Mouse (Mus musculus) olfactory bulb, adult 2 months (tissue): Measurements from ENCODE around the gene Zcchc10. TPM values are rescaled to one million over a fixed set of nuclear protein-coding genes. Genes with fewer than 3 reads are reported as not detected.

Experiments
- H3K27ac ChIP-seq: fragments of 200-500 bp; 2 replicates; pipeline ENCODE4 v1.5.1; 2012; ENCODE audit warnings: low read depth, low read length; ENCODE audit not compliant: insufficient read depth
- H3K4me1 ChIP-seq: fragments of 200-500 bp; 2 replicates; pipeline ENCODE4 v1.6.1; 2012; ENCODE audit warnings: low read length; ENCODE audit not compliant: control insufficient read depth, insufficient read depth
- H3K4me3 ChIP-seq: fragments of 200-500 bp; 2 replicates; pipeline ENCODE4 v1.5.1; 2012; ENCODE audit warnings: mild to moderate bottlenecking, low read depth, low read length, moderate library complexity; ENCODE audit not compliant: insufficient read depth
- CTCF ChIP-seq: fragments of 200-500 bp; IDR thresholded peaks from 2 replicates; pipeline ENCODE4 v1.5.1; 2012; ENCODE audit warnings: low read depth, mild to moderate bottlenecking, low read length, moderate library complexity; ENCODE audit not compliant: insufficient read depth
- POLR2A ChIP-seq: fragments of 200-500 bp; IDR thresholded peaks from 2 replicates; pipeline ENCODE4 v1.6.1; 2012; ENCODE audit warnings: mild to moderate bottlenecking, low read depth, low read length, moderate library complexity; ENCODE audit not compliant: insufficient read depth
- WGBS: fragments of 180-500 bp; shearing (Covaris S2); methylation state at CpG from one replicate; pipeline ENCODE4 v1.1.7; 2018; 5-methylcytosine and 5-hydroxymethylcytosine counted together
- polyA plus RNA-seq: library from polyadenylated mRNA; stranded (reverse); fragments of >200 nt; gene quantifications from 2 replicates; pipeline ENCODE4 v1.2.4, GENCODE M21; 2012; ENCODE audit warnings: low replicate concordance; ENCODE audit not compliant: missing spikeins, insufficient read depth, insufficient read length

Zcchc10 gene
- polyA plus RNA-seq, 1 experiment, result not detected

DNA sequence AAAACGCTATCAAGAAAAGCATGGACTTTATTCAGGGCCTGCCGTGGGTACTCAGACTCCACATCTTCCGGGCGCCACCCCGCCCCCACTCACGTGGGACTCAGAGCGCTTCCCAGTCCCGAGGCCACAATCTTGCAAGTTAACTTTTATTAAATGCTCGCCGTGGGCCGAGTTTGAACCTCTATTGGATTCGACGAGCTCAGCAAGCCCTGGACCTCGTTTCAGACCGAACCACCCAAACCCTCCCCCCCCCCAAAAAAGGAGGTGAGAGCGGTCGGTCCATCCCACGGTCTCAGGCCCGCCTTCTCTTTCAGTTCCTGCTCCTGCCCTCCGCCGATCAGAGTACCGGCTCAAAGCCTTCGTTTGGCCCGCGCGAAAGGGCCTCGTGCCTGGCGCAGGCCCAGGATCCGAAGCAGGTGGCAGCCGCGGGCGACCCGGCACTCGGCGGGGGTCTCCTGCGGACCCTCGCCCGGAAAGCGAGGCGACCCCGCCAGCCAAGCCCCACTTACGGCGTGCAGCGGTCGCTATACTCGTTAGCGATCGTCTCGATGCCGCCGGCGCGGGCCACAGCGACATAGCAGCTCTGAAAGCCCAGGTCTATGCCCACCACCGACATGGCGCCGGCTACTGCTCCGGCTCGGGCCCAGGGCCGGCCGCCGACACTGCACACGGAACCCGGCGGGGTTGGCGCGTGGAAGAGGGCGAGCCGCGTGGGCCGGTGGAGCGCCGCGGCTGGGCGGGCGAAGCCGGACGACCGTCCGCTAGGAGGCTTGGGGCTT, 24.7 kb upstream of the Zcchc10 start:
- Histone ChIP-seq H3K4me1 (peaks cover 13% of the 10 kb centered on the region), H3K27ac (peak overlapping the region; percentile 50), H3K4me3 (peak overlapping the region; percentile 75)
- TF ChIP-seq CTCF, result no peak
- no peak for TF ChIP-seq POLR2A
- WGBS, result under 1% methylated on average over 80 of the region's 80 CpGs

DNA sequence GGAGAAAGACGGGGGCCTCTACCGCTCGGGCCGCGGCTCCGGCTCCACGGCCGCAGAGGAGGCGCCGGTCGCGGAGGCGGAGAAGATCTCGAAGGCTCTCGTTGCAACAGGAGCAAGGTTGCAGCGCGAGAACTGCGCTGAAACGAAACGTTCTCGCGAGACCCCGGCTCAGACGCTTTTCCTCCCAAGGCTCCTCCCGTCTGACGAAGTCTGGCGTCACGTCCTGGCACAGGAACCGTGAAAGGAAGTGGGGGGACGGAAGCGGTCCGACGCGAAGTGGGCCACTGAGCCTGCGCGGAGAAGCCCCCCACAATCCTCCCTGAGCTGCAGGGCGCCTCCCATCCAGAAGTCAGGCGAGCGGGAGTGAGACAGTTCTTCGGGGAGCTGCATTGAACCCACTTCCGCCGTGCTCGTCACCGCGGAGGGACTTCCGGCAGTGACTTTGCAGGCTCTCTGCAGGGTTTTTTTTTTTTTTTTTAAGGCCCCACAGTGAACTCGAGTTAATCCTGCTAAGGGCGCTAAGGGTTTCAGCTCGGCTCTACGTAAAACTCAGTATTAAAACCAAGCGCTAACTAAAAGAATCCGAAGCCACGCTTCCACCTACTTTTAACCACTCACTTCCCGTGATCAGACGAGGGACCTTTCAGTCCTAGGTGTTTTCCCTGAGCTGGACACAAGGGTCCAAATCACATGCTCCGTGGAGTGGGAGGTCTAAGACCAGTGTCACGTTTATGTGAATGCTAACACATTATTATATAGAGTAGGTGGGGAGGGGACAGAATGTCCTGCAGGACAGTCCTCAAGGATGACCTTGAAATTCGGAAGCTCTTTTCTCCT, 23.9 kb upstream of the Zcchc10 start, which contains the start of gene Hspa4:
Gene Hspa4, minus strand, starts transcription at position 128 of the 837 bp plus-strand sequence.
- WGBS, result under 1% methylated on average over 58 of the region's 58 CpGs
- H3K4me1 ChIP-seq, result peaks cover 13% of the 10 kb centered on the region
- no peak for TF ChIP-seq CTCF
- peak; percentile 90 for TF ChIP-seq POLR2A
- H3K4me3 ChIP-seq, result peak within 1 kb of the TSS; percentile 75
- peak within 1 kb of the TSS; percentile 100 for H3K27ac ChIP-seq

DNA sequence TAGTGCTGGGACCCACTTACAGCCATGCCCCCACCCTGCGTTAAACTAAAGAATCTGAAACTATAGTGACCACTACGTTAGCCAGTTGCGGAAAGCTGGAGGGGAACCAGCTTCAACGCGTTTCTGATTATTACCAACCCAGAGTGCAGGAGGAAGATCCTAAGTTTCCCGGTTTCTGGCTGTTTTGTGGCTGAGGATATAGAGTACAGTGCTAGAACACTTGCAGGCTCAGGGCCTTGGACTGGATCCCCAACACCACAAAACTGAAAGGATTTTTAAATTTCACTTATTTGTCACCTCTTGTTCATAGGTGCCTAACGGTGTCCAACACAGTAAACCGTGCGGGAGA, 23.3 kb upstream of the Zcchc10 start:
- WGBS, result 49% methylated on average over 9 of the region's 9 CpGs
- Histone ChIP-seq H3K4me3 (peak overlapping the region; percentile 41), H3K27ac (peak overlapping the region; percentile 100), H3K4me1 (peaks cover 13% of the 10 kb centered on the region)
- TF ChIP-seq CTCF (no peak), POLR2A (no peak)

DNA sequence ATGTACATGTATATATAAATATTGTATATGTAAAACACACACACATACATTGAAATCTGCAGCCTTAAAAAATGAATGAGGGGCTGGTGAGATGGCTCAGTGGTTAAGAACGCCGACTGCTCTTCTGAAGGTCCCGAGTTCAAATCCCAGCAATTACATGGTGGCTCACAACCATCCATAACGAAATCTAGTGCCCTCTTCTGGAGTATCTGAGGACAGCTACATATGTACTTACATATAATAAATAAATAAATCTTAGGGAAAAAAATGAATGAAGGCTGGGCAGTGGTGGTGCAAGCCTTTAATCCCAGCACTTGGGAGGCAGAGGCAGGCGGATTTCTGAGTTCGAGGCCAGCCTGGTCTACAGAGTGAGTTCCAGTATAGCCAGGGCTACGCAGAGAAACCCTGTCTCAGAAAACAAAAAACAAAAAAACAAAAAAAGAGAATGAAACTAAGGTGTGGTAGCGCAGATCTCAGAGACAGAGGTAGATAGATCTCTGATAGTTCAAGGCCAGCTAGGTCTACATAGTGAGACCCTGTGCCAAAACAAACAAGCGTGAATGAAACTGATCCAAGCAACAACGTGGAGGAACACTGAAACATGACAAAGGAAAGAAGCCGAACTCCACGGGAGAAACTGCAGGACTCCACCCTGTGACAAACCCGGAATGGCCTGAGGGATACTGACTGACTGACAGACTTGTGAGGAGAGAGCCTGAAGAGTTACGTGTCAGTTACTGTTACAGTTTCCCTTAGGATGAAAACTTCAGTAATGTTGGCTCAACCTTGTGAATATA, 20.2 kb upstream of the Zcchc10 start:
- no peak for TF ChIP-seq POLR2A
- Histone ChIP-seq H3K4me1 (peaks cover 4% of the 10 kb centered on the region), H3K27ac (no peak overlapping the region), H3K4me3 (no peak overlapping the region)
- WGBS, result 86% methylated on average over 14 of the region's 14 CpGs

DNA sequence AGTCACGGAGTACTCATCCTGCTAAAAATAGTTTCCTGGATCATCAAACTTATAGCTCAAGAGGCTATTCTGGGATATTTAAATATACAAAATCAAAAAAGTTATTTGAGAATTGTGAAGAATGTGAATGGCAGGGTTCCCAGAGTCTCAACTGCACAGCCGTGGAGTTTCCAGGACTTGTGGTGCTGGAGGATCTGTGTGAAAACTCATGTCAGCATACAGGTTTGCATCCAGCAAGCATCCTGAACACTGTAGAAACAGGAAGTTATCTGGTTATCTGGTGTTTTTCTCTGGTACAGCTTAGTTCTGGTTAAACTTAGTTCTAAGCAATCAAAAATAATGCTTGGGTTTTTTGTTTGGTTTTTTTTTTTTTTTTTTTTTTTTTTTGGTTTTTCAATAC, 17.5 kb upstream of the Zcchc10 start:
- H3K4me3 ChIP-seq, result no peak overlapping the region
- 84% methylated on average over 2 of the region's 2 CpGs for WGBS
- TF ChIP-seq CTCF, result no peak
- TF ChIP-seq POLR2A, result no peak
- H3K4me1 ChIP-seq, result no peaks in the 10 kb centered on the region; the same call in 1 of the 2 replicates
- no peak overlapping the region for H3K27ac ChIP-seq

- H3K4me3 ChIP-seq, result no peak overlapping the region
- WGBS, result 61% methylated on average over 10 of the region's 10 CpGs
- peak overlapping the region; percentile 56; the same call in 1 of the 2 replicates for H3K27ac ChIP-seq
- TF ChIP-seq CTCF, result no peak
- no peak for TF ChIP-seq POLR2A
- no peaks in the 10 kb centered on the region; the same call in 1 of the 2 replicates for H3K4me1 ChIP-seq
Observed at GRCm38 (mm10) chr11:53307558-53308065, 16.9 kb upstream of the Zcchc10 start.

- Histone ChIP-seq H3K4me1 (no peaks in the 10 kb centered on the region; the same call in 1 of the 2 replicates), H3K27ac (peak overlapping the region; percentile 56), H3K4me3 (no peak overlapping the region)
- no peak for TF ChIP-seq POLR2A
- no peak for TF ChIP-seq CTCF
Observed at GRCm38 (mm10) chr11:53308251-53308864, 16.1 kb upstream of the Zcchc10 start.

DNA sequence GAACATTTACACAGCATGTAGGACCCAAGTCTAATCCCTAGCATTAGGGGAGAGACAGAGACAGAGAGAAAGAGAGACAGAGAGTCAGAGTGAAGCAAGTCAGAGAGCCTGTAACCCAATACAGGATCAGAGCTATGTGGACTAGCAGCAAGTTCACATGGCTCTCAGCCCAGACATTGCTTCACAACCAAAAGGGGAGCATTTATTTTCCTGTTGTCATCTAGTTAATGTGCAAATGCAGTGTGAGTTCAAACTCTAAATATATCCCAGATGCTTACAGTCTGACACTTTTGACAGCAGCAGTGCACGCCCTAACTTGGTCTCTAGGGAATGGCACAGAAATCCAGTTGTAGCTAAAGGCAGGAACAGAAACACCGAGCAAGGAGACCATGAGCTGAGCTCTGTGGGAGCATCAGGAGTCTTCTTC, 15.6 kb upstream of the Zcchc10 start:
- 24% methylated on average over 2 of the region's 2 CpGs for WGBS

More for the DNA sequence above, 15.6 kb upstream of the Zcchc10 start:
- no peaks in the 10 kb centered on the region; the same call in 1 of the 2 replicates for H3K4me1 ChIP-seq
- no peak overlapping the region for H3K4me3 ChIP-seq
- TF ChIP-seq CTCF, result no peak
- no peak for TF ChIP-seq POLR2A
- H3K27ac ChIP-seq, result peak overlapping the region; percentile 56
